In the genomic region with DNA sequence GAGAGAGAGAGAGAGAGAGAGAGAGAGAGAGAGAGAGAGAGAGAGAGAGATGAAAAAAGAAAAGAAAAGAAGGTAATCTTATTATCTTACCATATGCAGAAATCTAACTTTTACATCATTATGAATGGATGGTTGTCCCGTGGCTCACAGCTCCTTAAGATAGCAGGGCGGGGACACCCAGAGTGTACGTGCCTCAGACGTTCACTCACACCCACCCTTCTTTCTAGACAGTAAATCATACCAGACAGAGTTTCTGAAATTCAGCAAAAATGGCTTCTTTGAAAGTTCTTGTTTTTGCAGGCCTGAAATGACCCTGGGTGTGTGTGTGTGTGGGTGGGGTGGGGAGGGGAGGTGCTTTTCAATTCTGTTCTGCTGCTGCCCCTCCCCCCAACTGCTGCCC, we compare ENCODE assay signal across 12 mouse cellular contexts. TPM values are rescaled to one million over a fixed set of nuclear protein-coding genes. Genes with fewer than 3 reads are reported as not detected.
DNase-seq lines count a peak whose midpoint lies in the region; ATAC-seq and TF ChIP-seq lines count a peak whose summit lies in the region.
"Had no signal": no experiment of that assay in that cellular context is flagged by ENCODE, and none has a peak within 500 bp of the region (broad histone marks: within the 10 kb centered on the region; RNA-seq: fewer than 3 reads in every experiment).

No protein-coding gene starts in this region.

- ATAC-seq in heart, postnatal 0 days (ENCODE audit: insufficient read depth, low read depth), result no peak
- no peak for ATAC-seq in lung, postnatal 0 days
- no peak for ATAC-seq in intestine, embryonic 15.5 days

- H3K9me3 ChIP-seq in heart, postnatal 0 days (replicated peaks; ENCODE audit: control insufficient read depth, low read length), result no peaks in the 10 kb centered on the region
- no peaks in the 10 kb centered on the region for H3K9me3 ChIP-seq in lung, postnatal 0 days (ENCODE audit: low read length)
- H3K9me3 ChIP-seq in intestine, embryonic 15.5 days, result no peaks in the 10 kb centered on the region

- 46% methylated on average over 4 of the region's 4 CpGs for WGBS in heart, postnatal 0 days
- WGBS in lung, postnatal 0 days, result 20% methylated on average over 4 of the region's 4 CpGs
- WGBS in intestine, embryonic 15.5 days, result 52% methylated on average over 4 of the region's 4 CpGs

- no peak for TF ChIP-seq EP300 in heart, postnatal 0 days (IDR thresholded peaks at IDR 0.05; ENCODE audit: low read depth)
- no peak for TF ChIP-seq EP300 in lung, postnatal 0 days (IDR thresholded peaks at IDR 0.05)

- peak overlapping the region; percentile 94 for H3K27ac ChIP-seq in heart, postnatal 0 days (ENCODE audit: low read depth)
- peak overlapping the region; percentile 90 for H3K27ac ChIP-seq in lung, postnatal 0 days (ENCODE audit: low read length)
- H3K27ac ChIP-seq in intestine, embryonic 15.5 days, result 0 out of 2 replicates have a peak overlapping the region, but pooled peaks have one; percentile 92

- H3K4me1 ChIP-seq in heart, postnatal 0 days (ENCODE audit: control insufficient read depth, insufficient read depth), result peaks cover 12% of the 10 kb centered on the region; the same call in 1 of the 2 replicates
- H3K4me1 ChIP-seq in lung, postnatal 0 days (ENCODE audit: insufficient read depth, low read depth, low read length), result peaks cover 31% of the 10 kb centered on the region
- H3K4me1 ChIP-seq in intestine, embryonic 15.5 days (replicated peaks), result peaks cover 30% of the 10 kb centered on the region

- H3K9ac ChIP-seq in heart, postnatal 0 days (replicated peaks; ENCODE audit: low read depth, low read length), result 0 out of 2 replicates have a peak overlapping the region, but pooled peaks have one; percentile 20
- H3K9ac ChIP-seq in lung, postnatal 0 days (replicated peaks; ENCODE audit: low read depth), result 0 out of 2 replicates have a peak overlapping the region, but pooled peaks have one; percentile 5
- H3K9ac ChIP-seq in intestine, embryonic 15.5 days, result no peak overlapping the region

- peak overlapping the region; percentile 63 for H3K4me3 ChIP-seq in heart, postnatal 0 days (ENCODE audit: low read depth, low read length)
- H3K4me3 ChIP-seq in lung, postnatal 0 days (ENCODE audit: low read depth, low read length), result peak overlapping the region; percentile 45
- H3K4me3 ChIP-seq in intestine, embryonic 15.5 days (replicated peaks), result no peak overlapping the region
- H3K4me3 ChIP-seq: erythroblast, embryonic 14.5 days had no signal

- H3K4me2 ChIP-seq in heart, postnatal 0 days (ENCODE audit: low read depth, low read length), result peak overlapping the region; percentile 53
- H3K4me2 ChIP-seq in lung, postnatal 0 days (replicated peaks; ENCODE audit: low read depth, low read length), result peak overlapping the region; percentile 49
- peak overlapping the region; percentile 58; the same call in 1 of the 2 replicates for H3K4me2 ChIP-seq in intestine, embryonic 15.5 days (replicated peaks)

- no peaks in the 10 kb centered on the region for H3K36me3 ChIP-seq in heart, postnatal 0 days (replicated peaks; ENCODE audit: control insufficient read depth, insufficient read depth, low read length)
- no peaks in the 10 kb centered on the region for H3K36me3 ChIP-seq in lung, postnatal 0 days (ENCODE audit: insufficient read depth, low read length)
- no peaks in the 10 kb centered on the region for H3K36me3 ChIP-seq in intestine, embryonic 15.5 days
- H3K36me3 ChIP-seq: G1E had no signal

- no peaks in the 10 kb centered on the region for H3K27me3 ChIP-seq in heart, postnatal 0 days (ENCODE audit: control insufficient read depth, insufficient read depth, low read length)
- no peaks in the 10 kb centered on the region for H3K27me3 ChIP-seq in lung, postnatal 0 days (replicated peaks; ENCODE audit: insufficient read depth, low read length)
- H3K27me3 ChIP-seq in intestine, embryonic 15.5 days (replicated peaks), result no peaks in the 10 kb centered on the region

- no peak for TF ChIP-seq CTCF in heart, postnatal 0 days (IDR thresholded peaks at IDR 0.05; ENCODE audit: low read depth)
- no peak for TF ChIP-seq CTCF in lung, postnatal 0 days (IDR thresholded peaks at IDR 0.05)

- DNase-seq in heart, postnatal 0 days (ENCODE audit: low spot score), result no peak
- no peak for DNase-seq in heart, adult 9 months (ENCODE audit: low spot score in 2 of 2)
- DNase-seq in lung, postnatal 0 days (ENCODE audit: low spot score), result no peak
- DNase-seq in lung, postnatal 25 days (ENCODE audit: low spot score), result no peak
- no peak for DNase-seq in retina, embryonic 14.5 days (ENCODE audit: low spot score)
- no peak for DNase-seq in urinary bladder, postnatal 10 days (ENCODE audit: low spot score)
- DNase-seq: thymus, postnatal 14 days had no signal

RNA-seq across cellular contexts. Expression of a gene that starts 3.3 kb away (rescaled TPM):
- total RNA-seq in heart, postnatal 0 days (2014; rRNA removed; ENCODE audit: low replicate concordance), result 536 and 674 TPM in 2 replicates
- polyA plus RNA-seq in heart, postnatal 0 days (2015; fragmentation: Nextera tagmentation; extraction: Ambion mirVana), result 39.6 and 45.0 TPM in 2 replicates
- 127 and 136 TPM in 2 replicates for polyA plus RNA-seq in lung, postnatal 0 days (2015; fragmentation: Nextera tagmentation; extraction: Ambion mirVana)
- 45.7 and 49.4 TPM in 2 replicates for polyA plus RNA-seq in intestine, embryonic 15.5 days (2015; fragmentation: Nextera tagmentation; extraction: Ambion mirVana)
- polyA plus RNA-seq: erythroblast, embryonic 14.5 days; G1E had no signal

RNA-seq across cellular contexts. Expression of a gene that starts 55.4 kb away (rescaled TPM):
- total RNA-seq in heart, postnatal 0 days (2014; rRNA removed; ENCODE audit: low replicate concordance), result not detected in 2 replicates
- polyA plus RNA-seq in heart, postnatal 0 days (2015; fragmentation: Nextera tagmentation; extraction: Ambion mirVana), result not detected in 2 replicates
- 0.42 and 1.6 TPM in 2 replicates for polyA plus RNA-seq in lung, postnatal 0 days (2015; fragmentation: Nextera tagmentation; extraction: Ambion mirVana)
- 0.25 TPM in 1 of 2 replicates, not detected in the other for polyA plus RNA-seq in intestine, embryonic 15.5 days (2015; fragmentation: Nextera tagmentation; extraction: Ambion mirVana)
- total RNA-seq: G1E; heart, postnatal 4 days; left cerebral cortex, postnatal 4 days had no signal
- polyA plus RNA-seq: erythroblast, embryonic 14.5 days; G1E had no signal
